Mouse (Mus musculus): ENCODE results near the gene Ric8b. TPM values are rescaled to one million over a fixed set of nuclear protein-coding genes. Genes with fewer than 3 reads are reported as not detected.

The Ric8b gene
- polyA plus RNA-seq, 1 experiment from 2014 or later: 30.3 TPM

DNA sequence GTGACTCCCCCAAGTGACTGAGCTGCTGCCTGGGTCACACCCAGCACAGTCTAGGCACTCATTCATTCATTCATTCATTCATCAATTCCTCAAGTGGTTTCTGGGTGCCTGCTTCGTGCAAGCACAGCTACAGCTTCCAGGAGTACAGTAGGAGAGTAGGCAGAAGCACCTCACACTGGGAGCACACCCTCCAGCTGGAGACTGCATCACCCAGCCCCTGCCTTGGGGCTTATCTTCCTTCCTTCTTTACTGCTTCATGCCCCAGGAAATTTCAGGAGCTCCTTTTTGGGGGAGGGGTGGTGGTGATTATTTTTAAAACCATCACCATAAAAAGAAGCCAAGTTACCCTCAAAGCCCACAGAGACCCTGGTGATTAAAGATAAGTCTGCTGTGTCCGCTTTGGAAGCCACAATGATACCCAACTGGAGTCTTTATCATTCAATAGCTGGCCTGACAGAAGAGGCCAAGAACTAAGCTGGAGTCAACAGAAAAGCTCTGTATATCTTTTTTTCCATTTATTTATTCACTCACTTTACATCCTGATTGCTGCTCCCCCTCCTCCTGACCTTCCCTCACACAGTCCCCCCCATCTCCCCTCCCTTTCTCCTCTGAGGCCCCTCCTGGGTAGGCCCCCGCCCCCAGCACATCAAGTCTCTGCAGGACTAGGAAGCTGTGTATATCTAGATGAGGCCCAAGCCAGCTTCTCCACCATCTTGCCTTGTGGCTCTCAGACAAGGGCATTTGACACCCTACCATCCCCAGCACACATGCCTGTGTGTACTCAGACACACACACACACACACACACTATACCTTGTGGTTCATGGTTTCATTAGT is 19.1 kb upstream of the Ric8b start:
- no peak overlapping the region for H3K27ac ChIP-seq (replicated peaks)
- 78% methylated on average over 3 of the region's 3 CpGs for WGBS
- H3K36me3 ChIP-seq: peaks cover 100% of the 10 kb centered on the region
- no peaks in the 10 kb centered on the region for H3K9me3 ChIP-seq (replicated peaks)
- H3K4me3 ChIP-seq: no peak overlapping the region
- no peaks in the 10 kb centered on the region for H3K27me3 ChIP-seq (ENCODE audit: low read depth, poor library complexity, severe bottlenecking)
- no peak for DNase-seq (ENCODE audit: low spot score)
- H3K4me1 ChIP-seq: peaks cover 41% of the 10 kb centered on the region

DNA sequence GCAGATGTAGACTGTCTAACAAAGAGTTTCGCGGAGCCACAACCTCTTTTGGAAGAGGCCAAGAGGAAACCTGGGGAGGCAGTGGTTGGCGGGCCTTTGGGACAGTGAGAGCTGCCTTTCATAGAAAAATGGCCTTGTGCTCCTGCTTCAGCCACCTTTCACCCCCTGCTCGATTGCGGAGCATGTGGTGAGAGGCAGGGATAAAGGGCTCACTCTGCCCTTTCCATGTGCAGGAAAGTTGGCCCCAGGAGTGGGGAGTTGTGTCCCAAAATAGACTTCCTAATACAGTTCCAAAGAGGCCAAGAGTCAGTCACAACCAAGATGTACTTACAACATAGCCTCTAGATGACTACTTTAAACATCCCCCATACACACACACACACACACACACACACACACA is 15.7 kb upstream of the Ric8b start:
- Histone ChIP-seq H3K9me3 (replicated peaks) (no peaks in the 10 kb centered on the region), H3K27ac (replicated peaks) (no peak overlapping the region), H3K36me3 (peaks cover 100% of the 10 kb centered on the region), H3K4me1 (peaks cover 50% of the 10 kb centered on the region), H3K27me3 (ENCODE audit: low read depth, poor library complexity, severe bottlenecking) (no peaks in the 10 kb centered on the region), H3K4me3 (no peak overlapping the region)
- WGBS: 88% methylated on average over 5 of the region's 5 CpGs
- DNase-seq (ENCODE audit: low spot score): no peak

DNA sequence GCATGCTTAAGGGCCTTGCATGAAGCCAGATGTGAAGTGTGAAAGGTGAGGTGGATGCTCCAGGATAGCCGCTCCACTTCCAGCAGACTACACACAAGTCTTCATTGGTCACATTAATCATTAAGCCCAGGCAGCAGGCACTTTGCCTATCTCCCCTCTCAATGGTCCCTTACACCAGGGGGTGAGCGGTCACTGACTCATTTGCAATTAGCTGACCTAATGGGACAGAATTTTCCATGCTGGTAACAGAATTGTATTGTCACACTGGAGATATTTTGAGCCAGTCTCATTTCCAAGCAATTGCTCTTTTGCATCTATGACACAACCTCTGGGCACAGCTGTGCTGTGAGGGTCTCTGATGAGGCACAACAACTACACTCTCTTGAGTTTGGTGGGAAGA is 15.2 kb upstream of the Ric8b start:
- H3K4me1 ChIP-seq: peaks cover 49% of the 10 kb centered on the region
- no peaks in the 10 kb centered on the region for H3K9me3 ChIP-seq (replicated peaks)
- DNase-seq (ENCODE audit: low spot score): no peak
- H3K27ac ChIP-seq (replicated peaks): no peak overlapping the region
- H3K36me3 ChIP-seq: peaks cover 100% of the 10 kb centered on the region
- H3K27me3 ChIP-seq (ENCODE audit: low read depth, poor library complexity, severe bottlenecking): no peaks in the 10 kb centered on the region
- 85% methylated on average over 2 of the region's 2 CpGs for whole genome bisulfite sequencing
- H3K4me3 ChIP-seq: no peak overlapping the region

DNA sequence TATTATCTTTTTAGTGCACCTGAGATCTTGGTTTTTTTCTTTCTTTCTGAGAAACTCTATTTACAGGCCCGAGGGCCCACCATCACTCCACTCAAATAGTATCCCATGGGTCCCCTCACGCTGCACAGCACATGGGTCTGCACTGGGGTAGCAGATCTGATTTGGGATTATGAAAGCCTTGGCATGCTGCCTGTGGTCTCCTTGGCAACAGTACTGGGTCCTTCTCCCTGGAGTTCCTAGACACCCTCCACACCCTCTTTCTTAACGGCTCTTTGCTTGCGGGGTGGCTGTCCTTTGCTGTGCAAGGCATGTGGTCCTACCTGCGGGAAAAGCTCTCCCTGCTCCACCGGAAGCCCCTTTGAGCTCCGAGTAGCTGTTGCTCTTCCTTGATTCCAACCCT is 14.1 kb upstream of the Ric8b start:
- Histone ChIP-seq H3K27me3 (ENCODE audit: low read depth, poor library complexity, severe bottlenecking) (peaks cover 10% of the 10 kb centered on the region), H3K4me1 (peaks cover 46% of the 10 kb centered on the region), H3K9me3 (replicated peaks) (no peaks in the 10 kb centered on the region), H3K36me3 (peaks cover 100% of the 10 kb centered on the region), H3K27ac (replicated peaks) (peak overlapping the region; percentile 49; the same call in 1 of the 2 replicates), H3K4me3 (no peak overlapping the region)
- 59% methylated on average over 7 of the region's 7 CpGs for WGBS
- no peak for DNase-seq (ENCODE audit: low spot score)

DNA sequence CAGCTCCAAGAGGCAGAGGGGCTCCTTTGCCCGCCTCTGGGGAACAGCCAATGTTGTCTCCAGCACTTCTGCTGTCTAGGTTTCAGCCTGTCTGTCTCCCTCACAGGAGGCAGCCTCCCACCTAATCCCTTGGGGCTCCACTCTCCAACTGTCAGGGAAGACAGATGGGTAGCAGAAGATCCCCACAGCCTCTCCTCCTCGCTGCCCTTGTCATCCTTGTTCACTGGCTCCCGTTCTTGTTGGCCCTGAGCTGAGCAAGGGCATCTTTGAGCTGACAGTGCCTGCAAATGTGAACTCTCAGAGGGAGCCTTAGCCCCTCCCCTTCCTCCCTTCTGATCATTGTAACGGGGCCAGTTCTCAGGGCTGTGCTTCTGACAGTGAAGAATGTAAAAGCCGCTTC is 13.7 kb upstream of the Ric8b start:
- 22% methylated on average over 5 of the region's 5 CpGs for WGBS
- DNase-seq (ENCODE audit: low spot score): no peak
- Histone ChIP-seq H3K9me3 (replicated peaks) (no peaks in the 10 kb centered on the region), H3K27me3 (ENCODE audit: low read depth, poor library complexity, severe bottlenecking) (peaks cover 14% of the 10 kb centered on the region), H3K4me3 (no peak overlapping the region), H3K36me3 (peaks cover 100% of the 10 kb centered on the region), H3K4me1 (peaks cover 50% of the 10 kb centered on the region), H3K27ac (replicated peaks) (peak overlapping the region; percentile 49; the same call in 1 of the 2 replicates)

DNA sequence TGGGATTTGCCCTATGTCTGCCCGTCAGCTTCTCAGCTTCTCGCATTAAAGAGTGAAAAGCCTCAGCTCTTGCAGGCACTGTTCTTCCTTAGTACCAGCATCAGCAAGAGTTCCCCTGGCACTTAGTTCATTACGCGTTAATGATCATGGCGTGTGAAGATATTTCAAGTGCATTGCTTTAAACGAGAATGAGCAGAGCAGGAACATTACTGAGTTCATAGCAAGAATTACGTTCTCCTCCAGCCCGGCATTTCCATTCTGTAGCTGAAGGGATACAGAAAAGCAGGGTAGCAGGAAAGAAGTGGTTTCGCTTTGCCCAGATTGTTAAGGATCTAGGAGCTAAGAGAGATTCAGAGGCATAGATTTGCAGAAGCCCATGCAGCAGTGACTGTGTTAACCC is 10.5 kb upstream of the Ric8b start:
- Histone ChIP-seq H3K9me3 (replicated peaks) (no peaks in the 10 kb centered on the region), H3K27me3 (ENCODE audit: low read depth, poor library complexity, severe bottlenecking) (peaks cover 22% of the 10 kb centered on the region), H3K27ac (replicated peaks) (no peak overlapping the region), H3K4me1 (peaks cover 69% of the 10 kb centered on the region), H3K36me3 (peaks cover 69% of the 10 kb centered on the region), H3K4me3 (no peak overlapping the region)
- no peak for DNase-seq (ENCODE audit: low spot score)
- 89% methylated on average over 9 of the region's 9 CpGs for WGBS

DNA sequence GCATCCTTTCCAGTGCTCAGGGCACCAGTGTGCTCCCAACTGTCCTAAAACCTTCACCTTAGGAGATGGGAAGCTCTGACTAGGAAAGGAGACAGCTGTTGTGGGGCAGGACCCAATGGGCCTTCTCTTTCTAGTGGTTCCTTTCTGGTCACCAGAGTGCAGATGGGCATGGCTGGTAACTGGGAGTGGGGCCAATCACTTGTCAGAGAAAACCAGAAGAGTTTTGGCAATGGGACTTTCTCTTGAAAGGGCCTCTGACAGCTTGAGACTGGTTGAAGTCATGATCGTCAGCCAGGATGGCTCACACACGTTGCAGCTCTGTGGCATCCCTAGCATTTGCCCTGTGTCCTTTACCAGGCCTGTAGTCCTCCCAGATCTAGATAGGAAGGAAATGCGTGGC is 9.4 kb upstream of the Ric8b start:
- no peak overlapping the region for H3K27ac ChIP-seq (replicated peaks)
- peaks cover 58% of the 10 kb centered on the region for H3K36me3 ChIP-seq
- H3K27me3 ChIP-seq (ENCODE audit: low read depth, poor library complexity, severe bottlenecking): peaks cover 22% of the 10 kb centered on the region
- H3K4me1 ChIP-seq: peaks cover 68% of the 10 kb centered on the region
- WGBS: 95% methylated on average over 3 of the region's 3 CpGs
- DNase-seq (ENCODE audit: low spot score): no peak
- H3K9me3 ChIP-seq (replicated peaks): no peaks in the 10 kb centered on the region
- H3K4me3 ChIP-seq: no peak overlapping the region

DNA sequence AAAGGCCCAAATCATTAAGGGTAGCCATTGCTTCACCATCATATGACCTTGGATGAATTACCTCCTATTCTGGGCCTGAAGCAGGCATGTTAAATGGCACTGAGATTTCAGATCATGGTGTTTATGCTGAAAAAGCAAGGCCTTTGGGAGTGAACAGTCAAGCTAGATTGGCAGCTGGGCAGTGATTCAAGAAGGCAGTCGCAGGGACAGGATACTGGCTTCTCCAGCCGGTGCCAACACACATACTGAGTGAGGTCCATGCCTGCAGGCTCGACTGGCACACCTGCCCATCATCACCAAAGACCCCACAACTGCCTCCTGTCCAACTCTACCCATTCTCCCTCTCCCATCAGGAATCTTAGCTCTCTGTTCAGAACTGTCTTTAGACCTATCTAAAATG is 8.9 kb upstream of the Ric8b start:
- Histone ChIP-seq H3K36me3 (peaks cover 53% of the 10 kb centered on the region), H3K4me1 (peaks cover 68% of the 10 kb centered on the region), H3K9me3 (replicated peaks) (no peaks in the 10 kb centered on the region), H3K4me3 (no peak overlapping the region), H3K27me3 (ENCODE audit: low read depth, poor library complexity, severe bottlenecking) (peaks cover 22% of the 10 kb centered on the region), H3K27ac (replicated peaks) (no peak overlapping the region)
- DNase-seq (ENCODE audit: low spot score): no peak
- WGBS: 97% methylated on average over 3 of the region's 3 CpGs

DNA sequence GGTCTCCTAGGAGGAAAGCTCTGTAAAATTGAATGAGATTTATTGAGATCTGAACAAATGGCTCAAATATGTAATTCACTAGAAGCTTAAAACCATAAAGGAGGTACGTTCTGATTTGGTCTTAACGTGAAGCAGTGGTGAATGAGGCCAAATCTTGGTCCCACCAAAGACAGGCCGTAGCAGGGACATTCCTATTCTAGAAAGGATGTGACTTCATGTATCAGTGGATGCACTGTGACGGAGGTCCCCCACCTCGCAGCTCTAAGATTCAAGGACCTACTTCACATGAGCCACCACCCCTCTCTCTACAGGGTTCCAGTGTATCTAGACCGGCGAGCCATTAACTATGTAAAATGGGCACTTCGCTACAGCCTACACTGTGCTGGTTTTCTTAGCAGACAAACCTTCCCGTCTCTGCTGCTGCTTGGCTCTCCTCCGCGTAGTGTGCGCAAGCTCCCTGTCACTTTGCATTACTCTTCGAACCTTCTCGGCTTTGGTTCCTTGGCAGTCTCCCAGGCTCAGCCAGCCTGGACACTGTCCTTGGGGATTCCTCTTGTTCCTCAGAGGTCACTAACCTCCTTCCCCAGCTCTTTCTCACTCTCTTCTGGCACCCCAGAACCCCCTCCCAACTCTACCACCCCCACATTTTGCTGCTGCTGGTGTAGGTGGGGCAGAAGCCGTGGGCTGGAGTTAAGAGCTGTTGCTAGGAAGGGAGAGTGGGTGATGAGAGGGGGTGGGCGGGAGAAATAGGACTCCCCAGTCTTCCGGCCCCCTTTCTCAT is 8.2 kb upstream of the Ric8b start:
- no peaks in the 10 kb centered on the region for H3K9me3 ChIP-seq (replicated peaks)
- H3K36me3 ChIP-seq: peaks cover 46% of the 10 kb centered on the region
- H3K4me3 ChIP-seq: peak overlapping the region; percentile 1; the same call in 1 of the 2 replicates
- WGBS: 52% methylated on average over 17 of the region's 17 CpGs
- H3K27ac ChIP-seq (replicated peaks): peak overlapping the region; percentile 61
- DNase-seq (ENCODE audit: low spot score): peak; percentile 47
- peaks cover 63% of the 10 kb centered on the region for H3K4me1 ChIP-seq
- peaks cover 22% of the 10 kb centered on the region for H3K27me3 ChIP-seq (ENCODE audit: low read depth, poor library complexity, severe bottlenecking)

DNA sequence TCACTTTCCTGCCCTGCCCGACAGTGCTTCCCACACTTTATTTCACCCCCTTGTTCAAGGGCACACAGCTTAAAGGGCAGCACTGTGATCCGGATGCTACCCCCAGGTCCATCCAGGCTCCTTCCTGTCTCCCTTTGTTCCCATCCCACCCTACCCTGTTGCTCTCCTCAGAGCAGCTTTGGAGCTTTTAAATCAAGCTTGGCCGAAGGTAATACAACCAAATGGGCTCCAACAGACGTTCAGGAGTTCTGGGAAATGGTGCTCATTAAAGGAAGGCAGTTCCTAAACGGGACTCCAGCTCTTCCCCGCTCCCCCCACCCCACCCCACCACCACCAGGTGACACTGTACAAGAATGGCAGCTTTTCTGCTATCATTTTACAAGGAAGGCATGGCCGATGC is 7.2 kb upstream of the Ric8b start:
- Histone ChIP-seq H3K4me1 (peaks cover 63% of the 10 kb centered on the region), H3K4me3 (no peak overlapping the region), H3K27me3 (ENCODE audit: low read depth, poor library complexity, severe bottlenecking) (peaks cover 25% of the 10 kb centered on the region), H3K27ac (replicated peaks) (peak overlapping the region; percentile 61), H3K36me3 (peaks cover 36% of the 10 kb centered on the region), H3K9me3 (replicated peaks) (no peaks in the 10 kb centered on the region)
- no peak for DNase-seq (ENCODE audit: low spot score)
- WGBS: 17% methylated on average over 7 of the region's 7 CpGs

DNA sequence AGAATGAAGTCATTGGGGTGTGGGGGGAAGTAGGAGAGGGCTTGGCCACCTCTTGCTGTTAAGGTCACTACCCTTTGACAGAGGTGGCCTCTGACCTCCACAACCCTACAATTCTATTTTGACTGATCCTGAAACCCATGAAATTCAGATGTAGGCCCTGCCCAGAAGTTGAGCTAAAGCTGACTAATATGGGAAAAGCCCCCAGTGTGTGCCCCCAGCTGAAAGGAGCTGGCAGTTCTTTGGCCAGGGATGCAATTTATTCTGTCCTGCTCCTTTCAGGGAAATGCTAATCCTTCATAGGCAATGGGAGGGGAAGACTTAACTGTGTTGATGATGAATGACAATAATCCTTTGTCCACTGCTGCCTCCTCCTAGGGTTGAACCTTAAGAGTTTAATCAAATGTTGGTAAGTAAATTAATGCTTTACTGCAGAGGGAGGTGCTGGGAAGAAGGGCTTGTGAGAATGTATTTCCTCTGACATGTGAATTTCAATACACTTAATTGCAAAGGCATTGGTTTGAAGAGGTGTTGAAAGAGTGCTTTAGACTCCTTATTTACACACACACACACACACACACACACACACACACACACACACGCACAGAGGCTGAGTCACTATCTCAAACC is 6.5 kb upstream of the Ric8b start:
- no peak overlapping the region for H3K4me3 ChIP-seq
- peaks cover 64% of the 10 kb centered on the region for H3K4me1 ChIP-seq
- H3K36me3 ChIP-seq: peaks cover 29% of the 10 kb centered on the region
- peaks cover 25% of the 10 kb centered on the region for H3K27me3 ChIP-seq (ENCODE audit: low read depth, poor library complexity, severe bottlenecking)
- 7% methylated on average over 1 of the region's 1 CpGs for WGBS
- H3K27ac ChIP-seq (replicated peaks): peak overlapping the region; percentile 69
- DNase-seq (ENCODE audit: low spot score): peak; percentile 81
- H3K9me3 ChIP-seq (replicated peaks): no peaks in the 10 kb centered on the region

DNA sequence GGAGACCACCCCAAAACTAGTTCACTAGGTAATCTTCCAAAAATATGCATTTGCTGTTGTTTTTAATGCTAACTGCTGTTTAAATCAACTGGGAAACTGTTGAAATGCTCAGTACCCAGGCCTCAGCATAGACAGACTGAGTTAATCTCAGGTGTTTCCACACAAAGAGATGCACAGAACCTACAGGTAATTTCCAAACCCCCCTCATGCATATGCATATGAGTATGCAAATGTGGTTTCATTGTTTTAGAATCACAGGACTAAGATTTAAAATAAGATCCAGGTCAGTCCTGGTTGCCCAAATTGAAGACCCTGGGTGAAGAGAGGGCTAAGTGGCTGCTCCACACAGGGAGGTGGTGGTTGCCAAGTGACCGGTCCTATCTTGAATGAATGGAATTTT is 4.3 kb upstream of the Ric8b start:
- H3K27me3 ChIP-seq (ENCODE audit: low read depth, poor library complexity, severe bottlenecking): peaks cover 17% of the 10 kb centered on the region
- H3K9me3 ChIP-seq (replicated peaks): no peaks in the 10 kb centered on the region
- no peak for DNase-seq (ENCODE audit: low spot score)
- H3K27ac ChIP-seq (replicated peaks): no peak overlapping the region
- H3K4me1 ChIP-seq: peaks cover 65% of the 10 kb centered on the region
- WGBS: 76% methylated on average over 1 of the region's 1 CpGs
- no peak overlapping the region for H3K4me3 ChIP-seq
- peaks cover 7% of the 10 kb centered on the region for H3K36me3 ChIP-seq

Measured in midbrain, embryonic 10.5 days (tissue).